Mouse (Mus musculus) embryo, embryonic 10 days (tissue): Measurements from ENCODE around the gene Angptl2.

Source experiments
- DNase-seq: peaks from one replicate; pipeline ENCODE4 v3.0.0-alpha.2; 2015; ENCODE audit warnings: low spot score

Angptl2 gene

GRCm38 (mm10) chr2:33230701-33231100, 14.8 kb downstream of the Angptl2 start:
- no peak for DNase-seq

GRCm38 (mm10) chr2:33231788-33232187, 15.9 kb downstream of the Angptl2 start:
- DNase-seq, result no peak

- DNase-seq, result no peak
These were observed 17.1 kb downstream of the Angptl2 start for GRCm38 (mm10) chr2:33232782-33233570.

- no peak for DNase-seq
These were observed 18.0 kb downstream of the Angptl2 start for GRCm38 (mm10) chr2:33233856-33234255.

- DNase-seq, result no peak
These were observed 19.0 kb downstream of the Angptl2 start for GRCm38 (mm10) chr2:33234848-33235247.

GRCm38 (mm10) chr2:33237581-33237980, 21.7 kb downstream of the Angptl2 start:
- DNase-seq, result no peak

GRCm38 (mm10) chr2:33244880-33245279, 29.0 kb downstream of the Angptl2 start:
- DNase-seq, result no peak

GRCm38 (mm10) chr2:33245350-33245749, 29.5 kb downstream of the Angptl2 start:
- no peak for DNase-seq

GRCm38 (mm10) chr2:33246841-33247240, 31.0 kb downstream of the Angptl2 start:
- DNase-seq, result no peak

GRCm38 (mm10) chr2:33248549-33248948, 32.7 kb downstream of the Angptl2 start:
- DNase-seq, result no peak

- no peak for DNase-seq
These were observed 34.2 kb downstream of the Angptl2 start for GRCm38 (mm10) chr2:33249922-33250633.

- DNase-seq, result no peak
These were observed 36.9 kb downstream of the Angptl2 start for GRCm38 (mm10) chr2:33252751-33253150.

GRCm38 (mm10) chr2:33253572-33254190, 37.8 kb downstream of the Angptl2 start:
- no peak for DNase-seq

GRCm38 (mm10) chr2:33254318-33254985, 38.6 kb downstream of the Angptl2 start:
- DNase-seq, result no peak

GRCm38 (mm10) chr2:33256769-33257537, 41.1 kb downstream of the Angptl2 start:
- no peak for DNase-seq

- DNase-seq, result no peak
These were observed 44.9 kb downstream of the Angptl2 start for GRCm38 (mm10) chr2:33260772-33261171.

GRCm38 (mm10) chr2:33261475-33261874, 45.6 kb downstream of the Angptl2 start:
- DNase-seq, result no peak

- no peak for DNase-seq
These were observed 49.9 kb downstream of the Angptl2 start for GRCm38 (mm10) chr2:33265793-33266192.

GRCm38 (mm10) chr2:33267075-33267474, 51.2 kb downstream of the Angptl2 start:
- DNase-seq, result no peak

GRCm38 (mm10) chr2:33268384-33269131, 52.7 kb downstream of the Angptl2 start:
- no peak for DNase-seq

GRCm38 (mm10) chr2:33269132-33269493, 53.2 kb downstream of the Angptl2 start:
- DNase-seq, result no peak
